Mouse (Mus musculus) hindbrain, embryonic 15.5 days (tissue): ENCODE data around the gene Kif18b. TPM values are rescaled to one million over a fixed set of nuclear protein-coding genes. Genes with fewer than 3 reads are reported as not detected.

Source experiments
- ATAC-seq: fragments of 200-750 bp; cut with Nextera tagmentation; 2 replicates; pipeline ENCODE4 v1.8.0; 2017; ENCODE audit warnings: low read depth, moderate number of reproducible peaks, moderate TSS enrichment; ENCODE audit not compliant: low FRiP score
- H3K27ac ChIP-seq: fragments of 300-500 bp; sonication (generic); replicated peaks from 2 replicates; pipeline ENCODE4 v1.5.1; 2015; ENCODE audit warnings: mild to moderate bottlenecking, inconsistent platforms
- H3K27me3 ChIP-seq: fragments of 300-500 bp; sonication (generic); 2 replicates; pipeline ENCODE4 v1.6.1; 2015; ENCODE audit warnings: control low read depth, inconsistent platforms
- H3K36me3 ChIP-seq: fragments of 300-500 bp; sonication (generic); 2 replicates; pipeline ENCODE4 v1.6.1; 2015; ENCODE audit warnings: control low read depth, inconsistent platforms
- H3K4me1 ChIP-seq: fragments of 300-500 bp; sonication (generic); replicated peaks from 2 replicates; pipeline ENCODE4 v1.6.1; 2015; ENCODE audit warnings: control low read depth, inconsistent platforms
- H3K4me2 ChIP-seq: fragments of 300-500 bp; sonication (generic); 2 replicates; pipeline ENCODE4 v1.6.1; 2015; ENCODE audit warnings: moderate library complexity, mild to moderate bottlenecking, inconsistent platforms
- H3K4me3 ChIP-seq: fragments of 300-500 bp; sonication (generic); 2 replicates; pipeline ENCODE4 v1.5.1; 2015; ENCODE audit warnings: mild to moderate bottlenecking, inconsistent platforms
- H3K9ac ChIP-seq: fragments of 300-500 bp; sonication (generic); 2 replicates; pipeline ENCODE4 v1.6.1; 2015; ENCODE audit warnings: inconsistent platforms
- H3K9me3 ChIP-seq: fragments of 300-500 bp; sonication (generic); 2 replicates; pipeline ENCODE4 v1.6.1; 2016; ENCODE audit warnings: control low read depth, inconsistent platforms
- WGBS: fragments of 180-500 bp; shearing (Covaris S2); methylation state at CpG from one replicate; pipeline ENCODE4 v1.1.7; 2015; 5-methylcytosine and 5-hydroxymethylcytosine counted together
- polyA plus RNA-seq: library from polyadenylated mRNA; unstranded; fragments of >200 nt; fragmentation: Nextera tagmentation; extraction: Ambion mirVana; gene quantifications from 2 replicates; pipeline ENCODE4 v1.2.1, GENCODE M21; 2015

Kif18b gene
- 2.1 and 3.6 TPM in 2 replicates for polyA plus RNA-seq

DNA sequence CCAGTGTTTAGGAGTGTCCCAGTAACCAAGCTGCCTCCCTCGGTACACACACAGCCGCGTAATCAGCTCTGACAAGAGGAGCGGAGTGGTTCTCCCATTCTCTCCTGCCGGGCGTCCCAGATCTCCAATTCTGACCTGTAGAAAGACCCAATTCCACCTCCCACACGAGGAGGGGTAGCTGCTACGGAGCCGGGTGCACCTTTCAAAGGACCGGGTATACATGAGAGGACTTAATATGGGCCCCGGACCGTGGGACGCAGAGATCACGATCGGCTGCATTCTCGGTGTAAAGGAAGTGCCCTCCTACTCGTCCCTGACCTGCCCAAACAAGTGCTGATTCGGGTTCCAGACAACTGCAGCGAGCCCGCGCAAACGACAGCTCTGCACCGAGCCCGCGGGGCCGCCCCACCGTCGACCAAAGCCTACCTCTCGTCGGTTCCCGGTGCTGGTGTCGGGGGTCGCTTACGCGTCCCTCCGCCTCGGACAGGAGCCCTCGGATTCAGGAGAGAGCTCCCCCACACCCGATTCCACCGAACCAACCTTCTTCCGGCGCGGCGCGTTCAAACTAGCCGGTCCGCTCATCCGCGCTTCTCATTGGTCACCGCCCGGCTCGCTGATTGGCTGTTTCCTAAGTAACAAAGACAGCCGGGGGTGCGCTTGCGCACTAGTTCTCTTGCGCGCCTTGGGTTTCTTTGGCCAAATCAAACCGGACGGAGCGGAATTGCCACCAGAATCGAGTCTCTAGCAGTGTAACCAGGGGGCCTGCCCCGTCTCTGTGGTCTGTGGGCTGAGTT is at the start of gene Kif18b:
Gene Kif18b (minus strand): TSS at position 568 of the 794 bp plus-strand sequence.
- H3K4me1 ChIP-seq = peaks cover 14% of the 10 kb centered on the region
- peak within 1 kb of the TSS; percentile 77 for H3K4me2 ChIP-seq
- H3K27me3 ChIP-seq = no peaks in the 10 kb centered on the region
- H3K9me3 ChIP-seq = no peaks in the 10 kb centered on the region
- under 1% methylated on average over 62 of the region's 62 CpGs for WGBS
- peak within 1 kb of the TSS; percentile 77 for H3K27ac ChIP-seq
- peak within 1 kb of the TSS; percentile 54 for H3K4me3 ChIP-seq
- peak; percentile 94 for ATAC-seq
- peak within 1 kb of the TSS; percentile 43 for H3K9ac ChIP-seq
- H3K36me3 ChIP-seq = no peaks in the 10 kb centered on the region

DNA sequence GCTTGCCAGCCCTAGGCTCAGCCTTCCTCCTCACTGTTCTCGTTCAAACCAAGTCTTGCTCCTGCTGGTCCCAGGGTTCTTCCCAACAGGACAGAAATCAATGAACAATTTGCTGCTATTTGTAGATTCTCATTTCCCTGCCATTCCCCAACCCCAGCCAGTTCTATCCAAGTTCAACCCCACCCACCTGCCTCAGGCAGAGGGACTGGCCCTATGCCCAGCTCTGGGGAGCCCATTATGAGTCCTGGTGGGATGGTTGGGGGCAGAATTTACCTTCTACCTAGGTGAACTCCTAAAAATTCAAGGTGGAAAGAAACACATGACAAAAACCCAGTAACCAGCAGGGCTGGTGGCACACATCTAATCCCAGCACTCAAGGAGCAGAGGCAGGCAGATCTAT is 47.4 kb upstream of the Kif18b start:
- H3K27me3 ChIP-seq = peaks cover 13% of the 10 kb centered on the region; the same call in 1 of the 2 replicates
- H3K36me3 ChIP-seq = no peaks in the 10 kb centered on the region
- H3K9ac ChIP-seq = no peak overlapping the region
- 59% methylated on average over 1 of the region's 1 CpGs for WGBS
- H3K27ac ChIP-seq = no peak overlapping the region
- no peak overlapping the region for H3K4me3 ChIP-seq
- H3K4me1 ChIP-seq = peaks cover 6% of the 10 kb centered on the region; the same call in 1 of the 2 replicates
- ATAC-seq = no peak
- H3K4me2 ChIP-seq = no peak overlapping the region
- no peaks in the 10 kb centered on the region for H3K9me3 ChIP-seq

DNA sequence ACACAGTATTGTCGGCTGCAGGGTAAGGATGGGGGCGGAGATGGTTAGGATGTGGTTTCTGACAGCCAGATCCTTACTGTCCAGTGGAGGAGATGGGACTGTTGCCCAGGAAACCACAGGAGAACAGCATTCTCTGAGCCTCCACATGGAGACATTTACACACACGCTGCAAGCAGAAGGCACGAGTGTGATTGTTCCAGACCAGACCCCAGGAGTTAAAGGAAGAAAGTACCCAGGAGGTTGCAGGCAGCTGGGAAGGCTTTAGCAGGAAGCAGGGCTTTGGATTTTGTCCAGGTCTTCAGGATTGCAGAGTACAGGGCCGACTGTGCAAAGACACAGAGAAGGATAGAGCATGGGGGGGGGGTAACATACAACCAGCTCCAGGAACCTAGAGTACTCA is 46.7 kb upstream of the Kif18b start:
- no peak for ATAC-seq
- Histone ChIP-seq H3K27ac (no peak overlapping the region), H3K27me3 (peaks cover 17% of the 10 kb centered on the region; the same call in 1 of the 2 replicates), H3K9me3 (no peaks in the 10 kb centered on the region), H3K4me3 (no peak overlapping the region), H3K9ac (no peak overlapping the region), H3K36me3 (no peaks in the 10 kb centered on the region), H3K4me2 (no peak overlapping the region), H3K4me1 (peaks cover 6% of the 10 kb centered on the region; the same call in 1 of the 2 replicates)
- 33% methylated on average over 5 of the region's 5 CpGs for WGBS

DNA sequence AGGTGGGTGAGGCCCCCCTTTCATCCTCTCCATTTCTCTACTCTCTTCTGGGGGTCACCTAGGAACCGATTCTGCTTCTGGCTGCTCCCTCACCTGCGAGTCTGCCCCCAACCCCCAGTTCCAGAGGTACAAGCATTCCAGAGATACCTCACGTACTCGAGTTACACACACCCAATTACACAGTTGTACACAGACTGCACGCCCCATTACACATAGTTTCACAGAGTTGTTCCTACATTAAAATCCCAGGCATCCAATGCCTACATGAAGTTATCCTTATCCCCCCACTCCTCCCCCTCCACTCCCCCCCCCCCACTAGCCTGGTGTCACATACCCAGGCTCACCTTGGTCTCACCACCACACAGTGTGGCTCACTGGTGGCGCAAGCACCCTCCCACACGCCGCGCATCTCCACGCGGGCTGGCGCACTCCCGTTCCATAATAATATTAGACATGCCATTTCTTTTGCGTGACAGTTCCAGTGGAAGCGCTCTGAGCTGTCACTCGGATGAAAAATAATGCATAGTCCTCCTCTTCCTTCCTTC is 39.7 kb upstream of the Kif18b start:
- H3K4me2 ChIP-seq = no peak overlapping the region
- peaks cover 28% of the 10 kb centered on the region for H3K4me1 ChIP-seq
- H3K4me3 ChIP-seq = no peak overlapping the region
- 0 out of 2 replicates have a peak overlapping the region, but pooled peaks have one; percentile 78 for H3K27ac ChIP-seq
- no peaks in the 10 kb centered on the region for H3K36me3 ChIP-seq
- ATAC-seq = peak; percentile 70; the same call in 1 of the 2 replicates
- peaks cover 15% of the 10 kb centered on the region; the same call in 1 of the 2 replicates for H3K27me3 ChIP-seq
- WGBS = 61% methylated on average over 16 of the region's 16 CpGs
- no peaks in the 10 kb centered on the region for H3K9me3 ChIP-seq
- no peak overlapping the region for H3K9ac ChIP-seq

DNA sequence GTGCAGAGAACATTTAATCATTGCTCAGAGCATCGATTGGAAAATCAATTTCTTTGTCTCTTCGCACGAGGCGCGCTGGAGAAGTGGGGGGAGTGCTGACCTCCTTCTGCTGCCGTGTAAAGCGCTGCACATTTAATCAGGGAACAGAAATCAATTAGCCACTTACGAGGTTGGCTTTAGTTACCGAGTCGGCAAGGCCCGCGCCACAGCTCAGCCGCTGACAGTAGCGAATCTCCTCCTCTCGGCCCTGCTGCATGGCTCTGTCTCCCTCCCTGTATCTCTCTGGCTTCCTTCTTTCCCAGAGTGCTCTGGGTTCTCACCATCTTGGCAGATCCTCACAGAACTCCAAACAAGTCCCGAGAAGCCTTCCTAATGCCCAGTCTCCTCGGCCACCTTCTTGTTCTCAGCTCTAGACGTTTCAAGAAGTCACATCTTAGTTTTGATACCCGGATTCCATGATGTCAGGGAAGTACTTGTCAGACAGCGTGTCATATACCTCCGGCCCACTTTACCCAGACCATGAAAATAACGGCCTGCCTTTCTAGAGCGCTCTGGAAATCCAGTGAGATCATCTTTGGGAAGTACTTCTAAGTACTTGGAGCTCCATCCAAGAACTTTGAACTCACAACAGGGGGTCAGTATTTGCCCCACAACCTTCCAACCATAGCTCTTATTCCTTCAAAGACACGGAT is 39.1 kb upstream of the Kif18b start:
- 18% methylated on average over 24 of the region's 24 CpGs for WGBS
- Histone ChIP-seq H3K4me2 (peak overlapping the region; percentile 44), H3K27ac (peak overlapping the region; percentile 78), H3K36me3 (no peaks in the 10 kb centered on the region), H3K27me3 (peaks cover 15% of the 10 kb centered on the region; the same call in 1 of the 2 replicates), H3K4me3 (no peak overlapping the region), H3K9me3 (no peaks in the 10 kb centered on the region), H3K4me1 (peaks cover 28% of the 10 kb centered on the region), H3K9ac (0 out of 2 replicates have a peak overlapping the region, but pooled peaks have one; percentile 5)
- ATAC-seq = peak; percentile 53; the same call in 1 of the 2 replicates

DNA sequence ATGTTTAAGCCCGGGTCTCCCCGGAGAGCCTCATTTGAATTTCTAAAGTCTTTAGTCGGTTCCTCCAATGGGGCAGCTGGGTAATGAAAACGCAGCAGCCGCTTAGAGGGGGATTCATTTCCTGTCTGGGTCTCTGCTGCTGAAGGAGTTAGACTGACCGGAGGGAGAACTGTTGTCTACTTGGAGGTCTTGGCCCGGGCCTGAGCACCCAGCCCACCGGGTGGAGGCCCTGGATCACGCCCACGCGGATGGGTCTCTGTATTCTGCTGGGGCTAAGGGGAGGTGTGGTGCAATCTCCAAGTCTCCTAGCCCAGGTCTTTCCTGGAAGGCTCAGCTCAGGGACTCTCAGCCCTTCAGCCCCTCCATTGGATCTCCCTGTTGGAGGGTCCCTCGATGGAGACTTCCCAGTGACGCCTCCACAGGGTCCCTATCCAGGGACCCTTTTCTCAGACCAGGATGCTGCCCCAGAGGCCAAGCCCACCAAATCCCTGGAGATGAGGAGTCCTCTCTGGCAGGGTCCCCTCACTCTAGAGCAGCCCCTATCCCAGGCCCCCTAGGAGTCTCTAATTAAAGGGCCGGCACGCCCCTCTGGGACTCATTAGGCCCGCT is 38.4 kb upstream of the Kif18b start:
- Histone ChIP-seq H3K27me3 (peaks cover 14% of the 10 kb centered on the region; the same call in 1 of the 2 replicates), H3K4me2 (peak overlapping the region; percentile 44), H3K9ac (peak overlapping the region; percentile 5; the same call in 1 of the 2 replicates), H3K36me3 (no peaks in the 10 kb centered on the region), H3K9me3 (no peaks in the 10 kb centered on the region), H3K4me1 (peaks cover 28% of the 10 kb centered on the region), H3K4me3 (no peak overlapping the region), H3K27ac (peak overlapping the region; percentile 78)
- 5% methylated on average over 16 of the region's 16 CpGs for WGBS
- peak; percentile 51 for ATAC-seq

DNA sequence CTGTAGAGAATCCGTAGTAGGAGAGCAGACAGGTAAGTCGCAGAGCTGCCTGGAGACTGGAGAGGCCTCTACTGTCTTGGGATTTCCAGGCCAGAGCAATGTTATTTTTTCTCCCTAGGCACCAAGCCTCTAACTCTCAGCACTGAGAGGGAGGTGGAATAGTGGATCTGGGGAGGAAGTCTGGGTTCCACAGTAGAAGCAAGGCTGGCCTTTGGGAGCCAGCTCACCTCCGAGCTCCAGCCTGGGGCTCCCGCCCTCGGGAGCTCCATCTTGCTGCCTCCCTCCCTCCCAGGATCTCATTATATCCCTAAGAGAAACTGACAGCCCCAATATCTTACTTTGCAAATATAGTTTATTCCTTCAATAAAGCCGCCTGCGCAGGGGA is 37.9 kb upstream of the Kif18b start:
- peak overlapping the region; percentile 78; the same call in 1 of the 2 replicates for H3K27ac ChIP-seq
- no peak overlapping the region for H3K9ac ChIP-seq
- peaks cover 9% of the 10 kb centered on the region; the same call in 1 of the 2 replicates for H3K27me3 ChIP-seq
- 18% methylated on average over 7 of the region's 7 CpGs for WGBS
- peaks cover 29% of the 10 kb centered on the region for H3K4me1 ChIP-seq
- no peak for ATAC-seq
- H3K4me2 ChIP-seq = peak overlapping the region; percentile 44
- H3K9me3 ChIP-seq = no peaks in the 10 kb centered on the region
- H3K4me3 ChIP-seq = no peak overlapping the region
- no peaks in the 10 kb centered on the region for H3K36me3 ChIP-seq

DNA sequence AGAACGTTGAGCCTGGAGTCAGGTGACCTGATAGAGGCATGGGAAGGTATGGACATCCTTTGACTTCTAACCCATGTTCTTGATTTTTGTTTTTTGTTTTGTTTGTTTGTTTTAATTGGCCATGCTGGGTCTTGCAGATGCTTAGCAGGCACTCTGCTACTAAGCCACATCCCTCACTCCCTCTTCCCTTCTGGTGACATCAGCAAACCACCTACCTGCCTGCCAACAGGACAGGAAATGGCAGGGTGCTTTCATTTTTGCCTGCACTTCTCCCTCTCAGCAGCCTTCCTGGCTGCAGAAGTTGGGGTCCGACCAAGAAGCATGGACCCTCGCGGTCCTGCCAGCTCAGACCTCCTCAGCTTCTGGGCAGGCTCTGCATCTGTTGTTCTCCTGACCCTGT is 36.2 kb upstream of the Kif18b start:
- ATAC-seq = no peak
- WGBS = 93% methylated on average over 4 of the region's 4 CpGs
- Histone ChIP-seq H3K27ac (no peak overlapping the region), H3K9ac (no peak overlapping the region), H3K4me2 (no peak overlapping the region), H3K27me3 (no peaks in the 10 kb centered on the region), H3K4me3 (no peak overlapping the region), H3K9me3 (no peaks in the 10 kb centered on the region), H3K36me3 (no peaks in the 10 kb centered on the region), H3K4me1 (peaks cover 44% of the 10 kb centered on the region)

DNA sequence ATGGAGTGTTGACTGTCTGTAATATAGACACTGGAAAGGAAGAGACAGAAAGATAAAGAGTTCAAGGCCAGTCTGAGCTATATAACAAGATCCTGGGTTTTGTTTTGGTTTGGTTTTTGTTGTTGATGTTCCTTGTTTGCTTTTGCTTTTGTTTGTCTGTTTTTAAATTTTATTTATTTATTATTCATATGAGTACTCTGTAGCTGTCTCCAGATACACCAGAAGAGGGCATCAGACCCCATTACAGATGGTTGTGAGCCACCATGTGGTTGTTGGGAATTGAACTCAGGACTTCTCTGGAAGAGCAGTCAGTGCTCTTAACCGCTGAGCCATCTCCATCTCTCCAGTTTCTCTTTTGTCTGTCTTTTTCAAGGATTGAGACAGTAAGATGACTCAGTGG is 33.9 kb upstream of the Kif18b start:
- no peak for ATAC-seq
- H3K9me3 ChIP-seq = no peaks in the 10 kb centered on the region
- no peak overlapping the region for H3K27ac ChIP-seq
- H3K36me3 ChIP-seq = no peaks in the 10 kb centered on the region
- H3K4me3 ChIP-seq = no peak overlapping the region
- H3K27me3 ChIP-seq = no peaks in the 10 kb centered on the region; the same call in 1 of the 2 replicates
- H3K4me2 ChIP-seq = no peak overlapping the region
- no peak overlapping the region for H3K9ac ChIP-seq
- WGBS = 90% methylated on average over 1 of the region's 1 CpGs
- peaks cover 33% of the 10 kb centered on the region for H3K4me1 ChIP-seq

DNA sequence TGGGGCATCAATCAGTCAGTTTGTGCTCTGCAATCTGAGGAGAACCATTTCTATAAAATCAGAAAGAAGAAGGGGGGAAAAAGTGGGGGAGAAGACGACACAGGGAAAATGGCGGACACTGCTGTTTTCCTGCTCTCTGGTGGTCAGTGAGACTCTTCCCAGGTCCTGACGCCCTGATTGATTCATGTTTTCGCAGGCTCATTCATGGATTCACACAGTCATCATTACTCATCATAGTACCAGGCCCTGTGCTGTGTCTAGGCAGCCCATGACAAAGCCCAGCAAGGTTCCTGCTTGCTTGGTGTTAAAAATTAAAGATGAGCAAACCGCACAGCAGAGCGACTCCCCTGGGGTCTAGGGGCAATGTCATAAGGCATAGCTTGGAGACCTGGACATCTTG is 33.5 kb upstream of the Kif18b start:
- 74% methylated on average over 6 of the region's 6 CpGs for WGBS
- H3K4me2 ChIP-seq = no peak overlapping the region
- peaks cover 28% of the 10 kb centered on the region for H3K4me1 ChIP-seq
- no peaks in the 10 kb centered on the region for H3K36me3 ChIP-seq
- H3K9ac ChIP-seq = no peak overlapping the region
- no peak overlapping the region for H3K27ac ChIP-seq
- ATAC-seq = no peak
- no peaks in the 10 kb centered on the region; the same call in 1 of the 2 replicates for H3K27me3 ChIP-seq
- no peak overlapping the region for H3K4me3 ChIP-seq
- H3K9me3 ChIP-seq = no peaks in the 10 kb centered on the region

DNA sequence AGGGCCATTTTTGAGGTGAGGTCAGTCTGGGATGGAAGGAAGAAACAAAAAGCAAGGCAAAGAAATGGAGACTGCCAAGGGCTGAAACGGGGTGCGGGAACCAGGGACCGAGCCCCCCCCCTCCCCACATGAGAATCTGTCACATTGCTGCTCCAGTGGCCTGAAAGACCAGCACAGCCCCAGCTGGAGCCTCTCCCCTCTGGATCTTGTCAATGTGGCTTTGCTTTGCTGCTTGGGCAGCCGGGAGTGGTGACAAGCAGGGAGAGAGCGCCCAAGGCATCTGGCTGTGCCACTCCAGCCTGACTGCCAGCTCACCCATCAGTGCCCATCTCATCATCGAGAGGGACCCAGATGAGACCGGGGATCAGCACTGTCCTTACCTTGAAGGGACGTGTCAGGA is 32.8 kb upstream of the Kif18b start:
- no peaks in the 10 kb centered on the region for H3K9me3 ChIP-seq
- WGBS = 59% methylated on average over 8 of the region's 8 CpGs
- H3K27ac ChIP-seq = no peak overlapping the region
- H3K9ac ChIP-seq = no peak overlapping the region
- H3K27me3 ChIP-seq = no peaks in the 10 kb centered on the region; the same call in 1 of the 2 replicates
- no peak for ATAC-seq
- peaks cover 21% of the 10 kb centered on the region for H3K4me1 ChIP-seq
- H3K4me3 ChIP-seq = no peak overlapping the region
- no peak overlapping the region for H3K4me2 ChIP-seq
- no peaks in the 10 kb centered on the region for H3K36me3 ChIP-seq
